Mouse (Mus musculus) liver (tissue): Measurements from ENCODE around the gene Tcp11.

Experiments used
- DNase-seq: peaks from one replicate; pipeline ENCODE4 v3.0.0-alpha.2; 2020; ENCODE audit warnings: mixed read lengths

Tcp11 gene

DNA sequence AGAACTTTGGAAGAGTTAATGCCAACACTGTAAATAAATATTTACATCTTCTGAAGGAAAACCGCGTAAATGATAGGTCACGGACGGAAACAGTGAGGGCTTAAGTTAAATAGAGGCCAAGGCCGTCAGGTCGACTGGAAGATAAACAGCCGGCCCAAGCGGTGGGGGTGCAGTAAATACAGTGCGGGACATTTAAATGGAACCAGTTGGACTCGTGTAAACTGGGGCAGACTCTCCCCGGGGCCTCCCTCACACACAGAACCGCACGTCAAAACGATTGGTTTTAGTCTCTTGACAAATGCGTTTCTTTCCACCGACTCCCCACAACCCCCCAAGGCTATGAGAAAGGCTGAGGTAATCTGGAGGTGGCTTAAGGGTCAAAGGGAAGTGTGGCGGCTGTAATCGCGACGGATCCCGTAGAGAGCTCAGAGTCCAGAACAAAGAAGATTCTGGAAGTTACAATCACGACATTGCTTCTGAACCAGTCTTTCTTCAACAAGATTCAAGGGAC, 4.0 kb upstream of the Tcp11 start:
- no peak for DNase-seq

DNA sequence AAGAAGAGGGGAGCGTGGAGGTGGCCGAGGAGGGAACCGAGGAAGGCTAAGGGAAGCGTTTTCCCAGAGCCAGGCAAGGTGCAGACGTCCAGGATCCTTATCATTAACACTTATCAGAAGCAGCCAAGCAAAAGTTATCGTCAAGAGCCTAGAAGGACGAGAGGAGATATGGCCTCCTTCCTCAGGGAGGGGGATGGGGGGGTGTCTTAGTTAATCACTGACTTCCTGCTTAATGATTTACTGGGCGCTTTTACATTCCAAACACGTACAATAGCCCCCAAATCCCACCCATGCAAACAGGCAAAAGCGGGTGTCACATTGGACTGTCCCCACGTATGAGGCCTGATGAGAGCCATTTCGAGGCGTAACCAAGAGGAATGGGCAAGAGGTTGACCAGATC, 2.4 kb upstream of the Tcp11 start:
- no peak for DNase-seq

DNA sequence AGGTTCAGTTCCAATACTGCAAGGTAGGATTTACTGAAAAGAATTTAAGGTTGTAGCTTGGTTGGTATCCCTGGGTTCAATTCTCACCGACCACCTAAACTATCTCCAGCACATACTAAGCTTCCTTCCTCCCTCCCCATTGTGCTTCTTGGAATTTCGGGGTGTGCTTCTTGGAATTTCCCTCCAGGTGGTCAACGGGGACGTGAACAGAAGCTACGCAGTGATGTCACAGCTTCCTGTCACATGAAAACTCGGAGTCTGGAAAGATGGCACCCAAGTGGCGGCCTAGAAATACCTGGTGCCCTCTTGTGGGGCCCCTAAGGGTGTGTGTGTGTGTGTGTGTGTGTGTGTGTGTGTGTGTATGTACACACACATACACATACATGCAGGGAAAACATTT, 1.4 kb upstream of the Tcp11 start:
- no peak for DNase-seq

DNA sequence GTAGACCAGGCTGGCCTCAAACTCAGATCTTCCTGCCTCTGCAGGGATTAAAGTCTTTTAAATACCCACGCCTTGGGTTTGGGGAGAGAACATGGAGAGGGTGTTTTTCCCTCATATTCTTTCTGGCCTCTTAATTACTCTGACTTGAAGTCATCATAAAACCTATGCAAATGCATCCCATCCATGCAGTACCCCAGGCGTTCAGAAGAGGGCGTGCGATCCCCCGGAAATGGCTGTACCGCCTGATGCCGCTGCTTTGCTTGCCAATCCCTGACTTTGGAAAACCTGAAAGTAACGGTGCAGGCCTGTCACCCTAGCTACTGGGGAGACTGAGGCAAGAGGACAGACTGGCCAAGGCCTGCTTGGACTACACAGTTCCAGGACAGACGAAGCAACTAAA, 946 bp upstream of the Tcp11 start:
- no peak for DNase-seq

DNA sequence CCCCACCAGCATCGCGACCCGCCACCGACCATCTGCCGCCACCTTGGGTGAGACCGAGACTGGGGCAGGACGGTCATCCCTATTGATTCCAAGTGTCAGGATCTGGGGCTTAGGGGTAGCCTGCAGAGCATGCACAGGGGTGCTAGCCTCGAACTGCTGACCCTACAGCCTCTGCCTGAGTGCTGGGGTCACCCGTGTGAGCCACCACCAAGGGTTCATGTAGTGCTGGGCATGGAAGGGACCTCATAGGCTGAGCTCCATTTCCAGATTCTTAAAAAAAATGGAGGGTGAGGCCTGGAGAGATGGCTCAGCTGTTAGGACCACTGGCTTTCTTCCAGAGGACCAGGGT, 352 bp upstream of the Tcp11 start:
- DNase-seq, result no peak

DNA sequence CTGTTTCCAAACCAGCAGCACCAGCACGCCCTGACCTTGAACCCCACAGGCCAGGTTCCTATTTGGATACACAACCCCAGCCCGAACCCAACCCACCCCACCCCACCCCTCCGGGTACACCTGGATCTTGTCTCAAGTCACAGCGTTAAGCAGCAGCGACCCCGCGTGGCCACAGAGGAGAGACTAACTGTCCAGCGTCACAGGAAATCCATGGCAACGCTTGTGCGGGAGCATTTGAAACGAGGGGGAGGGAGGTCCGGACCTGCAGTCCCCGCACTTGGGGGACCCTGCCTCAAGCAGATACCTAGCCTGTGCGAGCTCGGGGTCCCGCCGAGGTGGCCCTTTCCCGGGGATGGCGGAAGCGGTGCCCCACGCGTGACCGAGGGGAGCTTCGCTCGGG, 821 bp downstream of the Tcp11 start:
- DNase-seq, result peak; percentile 86

DNA sequence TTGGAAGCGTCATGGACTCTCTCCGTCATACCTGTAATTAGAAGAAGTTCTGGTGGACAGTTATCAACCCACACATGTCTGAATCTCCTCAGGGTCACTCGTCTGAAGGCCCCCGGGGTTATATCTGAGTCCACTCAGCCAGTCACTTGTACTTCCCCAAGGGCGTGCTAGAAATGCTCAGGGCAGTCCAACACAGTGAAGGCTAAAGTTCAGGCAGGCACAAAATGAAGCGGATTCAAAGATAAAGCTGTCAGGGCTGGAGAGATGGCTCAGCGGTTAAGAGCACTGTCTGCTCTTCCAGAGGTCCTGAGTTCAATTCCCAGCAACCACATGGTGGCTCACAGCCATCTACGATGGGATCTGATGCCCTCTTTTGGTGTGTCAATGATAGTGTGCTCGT, 2.4 kb downstream of the Tcp11 start:
- no peak for DNase-seq

DNA sequence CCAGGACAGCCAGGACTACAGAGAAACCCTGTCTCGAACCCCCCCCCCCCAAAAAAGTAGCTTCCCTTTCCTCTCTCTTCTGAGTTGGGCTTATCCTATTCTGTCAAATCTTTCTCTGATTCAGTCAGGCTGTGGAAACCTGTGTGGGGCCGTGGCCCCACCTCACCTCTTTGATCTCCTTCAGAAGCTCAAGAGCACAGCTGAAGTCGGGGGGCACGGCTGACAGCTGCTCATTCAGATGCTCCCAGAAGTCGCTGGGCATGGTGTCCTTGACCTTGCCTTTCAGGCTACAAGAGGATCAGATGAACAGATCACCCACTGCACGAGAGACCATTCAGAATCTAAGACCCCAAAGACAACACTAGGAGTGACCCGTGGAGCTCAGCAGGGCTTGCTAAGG, 6.0 kb downstream of the Tcp11 start:
- DNase-seq, result no peak

DNA sequence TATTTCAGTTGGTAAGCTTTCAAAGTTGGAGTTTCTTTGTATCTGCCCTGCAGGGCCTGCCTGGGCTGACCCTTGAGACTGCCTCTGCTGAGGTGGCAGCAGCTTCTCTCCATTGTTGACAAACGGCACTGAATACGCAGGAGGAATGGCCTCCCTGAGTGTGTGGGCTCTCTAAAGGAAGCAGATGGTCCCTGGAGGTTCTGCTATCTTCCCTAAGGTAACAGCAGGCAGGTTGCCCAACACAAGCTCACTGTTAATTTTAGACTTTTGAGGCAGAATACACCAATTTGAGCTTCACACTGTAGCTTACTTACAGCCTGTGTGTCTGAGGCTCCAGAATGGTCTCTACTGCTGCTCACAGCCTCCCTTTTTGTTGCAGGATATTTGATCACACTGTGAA, 7.7 kb downstream of the Tcp11 start:
- no peak for DNase-seq

DNA sequence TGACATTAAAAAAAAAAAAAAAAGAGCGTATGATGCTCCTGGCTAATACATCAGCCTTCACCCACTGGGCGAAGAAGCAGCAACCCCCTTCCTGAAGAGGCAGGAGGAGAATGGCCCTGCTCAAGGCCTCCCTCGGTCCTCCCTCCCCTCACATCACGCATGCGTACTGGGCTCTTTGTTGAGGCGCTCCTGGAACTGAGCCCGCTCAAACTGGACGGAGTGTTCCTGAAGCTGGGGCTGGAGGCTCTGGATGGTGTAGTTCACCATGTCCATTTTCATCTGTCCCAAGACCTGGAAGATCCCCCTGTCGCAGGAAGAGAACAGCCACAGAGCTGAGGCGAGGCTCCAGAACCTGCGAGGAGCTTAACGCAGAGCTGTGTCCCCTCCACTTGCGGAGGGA, 10.2 kb downstream of the Tcp11 start:
- no peak for DNase-seq

DNA sequence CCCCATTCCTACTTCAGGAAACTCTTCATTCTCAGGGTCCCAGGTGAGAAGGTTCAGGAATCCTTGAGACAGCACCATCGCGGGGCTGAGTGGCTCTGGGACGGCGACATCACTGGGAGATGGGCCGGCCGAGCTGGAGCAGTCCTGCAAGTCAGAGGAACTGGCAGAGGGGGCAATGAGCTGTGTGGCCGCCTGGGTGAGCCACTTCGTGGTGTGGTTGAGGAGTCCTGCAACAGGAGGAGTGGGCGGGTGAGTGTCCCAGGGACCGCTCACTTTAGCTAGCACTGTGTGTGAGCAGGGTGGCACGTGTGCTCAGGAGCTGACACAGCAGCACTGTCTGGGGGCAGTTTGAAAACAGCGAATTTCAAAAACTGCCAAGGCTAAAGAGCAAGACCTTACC, 11.0 kb downstream of the Tcp11 start:
- DNase-seq, result no peak

DNA sequence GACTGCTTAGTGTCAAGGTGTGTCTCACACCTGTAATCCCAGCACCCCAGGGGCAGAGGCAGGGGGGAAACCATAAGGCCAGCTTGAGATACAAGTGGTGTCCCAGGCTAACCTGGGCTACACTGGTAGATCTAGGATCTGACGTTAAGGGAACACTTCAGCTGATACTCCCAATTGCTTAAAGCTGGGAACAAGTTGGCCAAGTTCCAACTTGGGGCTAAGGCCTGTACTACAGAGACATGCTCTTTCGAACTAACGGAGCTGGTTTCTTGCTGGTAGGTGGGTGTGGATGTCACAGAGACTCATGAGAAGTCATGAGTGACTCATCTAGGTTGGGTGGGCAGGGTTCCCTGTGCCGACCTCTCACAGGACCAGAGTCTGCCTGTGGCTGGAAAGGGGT, 13.1 kb downstream of the Tcp11 start:
- DNase-seq, result no peak

DNA sequence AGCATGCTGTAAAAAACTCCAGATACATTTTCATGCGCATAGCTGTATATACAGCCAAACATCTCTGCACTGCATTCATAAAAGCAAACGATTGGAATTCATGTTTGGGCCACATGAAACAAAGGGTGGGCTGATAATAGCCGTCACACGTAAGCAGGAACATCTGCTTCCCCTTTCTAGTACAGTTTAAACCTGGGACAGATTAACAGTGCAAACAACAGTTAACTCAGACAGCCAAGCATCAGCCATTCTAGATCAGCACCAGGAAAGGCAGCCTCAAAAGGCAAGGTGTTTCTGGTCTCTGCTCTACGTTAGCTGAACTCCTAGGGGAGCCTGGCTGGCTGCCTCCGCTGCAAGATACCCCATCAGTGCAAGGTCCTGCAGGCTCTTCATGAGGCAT, 17.3 kb downstream of the Tcp11 start:
- DNase-seq, result no peak

DNA sequence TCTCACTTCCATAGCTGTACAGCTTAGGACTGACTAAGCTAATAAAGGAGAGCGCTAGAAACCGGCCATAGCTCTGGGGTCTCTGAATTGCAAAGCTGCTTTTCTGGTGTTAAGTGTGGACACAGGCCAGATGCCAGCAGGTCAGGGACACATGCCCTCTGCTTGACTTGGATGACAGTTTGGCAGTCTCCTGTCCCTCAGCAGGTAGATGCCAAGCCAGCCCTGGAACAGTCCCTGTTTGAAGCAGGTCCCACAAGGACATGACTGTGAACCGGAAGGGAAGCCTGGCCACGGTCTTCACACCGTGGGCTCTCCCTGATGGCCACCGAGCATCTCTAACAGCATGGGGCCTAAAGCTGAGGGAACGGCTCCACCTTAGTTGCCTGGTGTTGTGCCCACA, 17.7 kb downstream of the Tcp11 start:
- no peak for DNase-seq

DNA sequence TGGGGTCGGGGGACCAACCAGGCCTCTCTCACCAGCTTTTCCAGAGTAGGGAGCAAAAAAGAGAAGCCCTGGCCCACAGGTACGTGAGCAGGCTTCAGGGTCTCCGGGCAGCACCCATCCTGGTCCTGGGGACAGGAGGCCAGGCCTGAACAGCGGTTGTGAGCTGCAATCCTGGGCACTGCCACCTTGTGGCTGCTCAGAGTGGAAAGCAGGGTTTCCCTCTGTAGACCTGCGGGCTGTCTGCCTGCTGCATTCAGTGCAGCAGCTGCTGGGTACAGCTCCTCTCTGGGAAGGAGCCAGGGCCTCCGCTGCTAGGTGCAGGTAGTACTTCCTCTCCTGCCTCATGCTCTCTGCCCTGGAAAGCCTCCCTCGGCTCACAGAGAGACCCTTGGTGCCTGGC, 19.0 kb downstream of the Tcp11 start:
- DNase-seq, result no peak

DNA sequence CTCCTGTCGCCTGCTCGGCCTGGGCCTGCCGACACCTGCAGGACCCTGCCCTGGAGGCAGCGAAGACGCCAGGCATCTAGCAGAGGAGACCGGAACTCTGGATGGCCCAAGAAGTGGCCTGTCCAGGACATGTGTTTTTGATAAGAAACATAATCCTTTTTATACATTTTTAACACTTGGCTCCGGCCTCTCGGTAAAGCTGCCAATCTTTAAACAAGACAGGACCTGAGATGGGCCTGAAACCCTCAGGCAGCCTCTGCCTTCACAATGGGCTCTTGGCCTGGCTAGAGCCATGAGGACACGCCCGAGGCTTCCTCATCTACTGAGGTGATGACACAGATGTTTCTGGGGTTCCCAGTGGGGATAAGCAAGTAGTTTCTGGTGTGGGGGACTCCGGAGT, 19.8 kb downstream of the Tcp11 start:
- DNase-seq, result no peak

DNA sequence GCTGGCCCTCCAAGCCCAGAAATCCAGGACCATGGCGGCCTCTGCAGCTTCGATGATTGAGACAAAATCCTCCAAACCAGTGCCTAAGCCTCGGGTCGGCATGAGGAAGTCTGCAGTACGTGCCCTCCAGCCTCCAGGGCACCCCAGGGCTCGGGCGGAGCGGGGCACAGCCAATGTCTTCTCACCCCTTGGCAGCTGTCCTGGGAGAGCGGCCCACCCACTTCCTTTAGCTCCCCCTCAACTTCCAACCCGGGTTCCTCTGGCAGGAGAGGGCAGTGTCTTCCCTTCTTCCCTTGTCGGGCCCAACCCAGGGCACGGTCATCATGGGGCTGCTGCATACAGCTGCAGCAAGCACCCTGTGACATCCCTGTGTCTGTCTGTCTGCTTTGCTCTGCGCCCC, 22.1 kb downstream of the Tcp11 start:
- no peak for DNase-seq

DNA sequence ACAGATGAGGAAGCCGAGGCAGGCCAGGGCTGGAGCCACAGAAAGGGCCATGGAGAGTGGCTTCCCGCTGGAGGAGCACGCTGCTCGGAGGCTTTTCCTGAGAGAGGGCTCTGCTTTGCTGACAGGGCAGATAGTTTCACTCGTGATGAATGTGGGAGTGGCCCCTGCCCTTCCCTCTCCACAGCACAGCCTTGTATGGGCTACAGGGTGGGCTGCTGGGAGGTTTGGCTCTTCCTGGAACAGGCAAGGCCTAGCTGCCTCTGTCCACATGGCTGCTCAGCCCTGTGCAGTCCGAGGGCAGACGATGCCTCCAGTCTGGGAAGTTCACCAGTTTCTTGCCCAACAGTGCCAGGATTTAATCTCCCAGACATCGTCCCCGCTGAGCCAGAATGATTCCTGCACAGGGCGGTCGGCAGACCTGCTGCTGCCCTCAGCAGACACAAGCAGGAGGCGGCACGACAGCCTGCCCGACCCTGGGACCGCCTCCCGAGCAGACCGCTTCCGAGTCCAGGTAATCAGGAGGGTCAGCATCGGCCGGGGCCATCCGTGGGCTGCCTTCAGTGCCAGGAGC, 28.1 kb downstream of the Tcp11 start:
- no peak for DNase-seq

DNA sequence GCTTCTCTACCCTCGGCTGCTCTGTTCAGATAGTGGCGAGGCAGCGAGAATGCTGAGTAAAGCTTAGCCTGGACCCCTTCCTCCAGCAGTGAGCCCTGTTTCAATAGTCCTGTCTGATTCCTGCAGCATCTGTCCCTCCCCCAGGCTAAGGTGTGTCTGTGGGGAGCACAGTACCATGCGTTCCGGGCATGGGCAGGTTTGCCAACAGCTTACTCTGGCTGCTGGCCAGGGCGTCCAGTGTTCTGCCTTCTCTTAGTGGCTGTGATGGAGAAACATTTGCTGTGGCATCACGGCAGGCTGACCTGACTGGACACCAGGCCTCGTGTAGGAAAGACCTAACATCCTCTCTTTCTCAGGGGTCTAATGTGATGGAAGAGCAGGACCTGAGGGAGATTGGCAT, 30.2 kb downstream of the Tcp11 start:
- DNase-seq, result no peak

DNA sequence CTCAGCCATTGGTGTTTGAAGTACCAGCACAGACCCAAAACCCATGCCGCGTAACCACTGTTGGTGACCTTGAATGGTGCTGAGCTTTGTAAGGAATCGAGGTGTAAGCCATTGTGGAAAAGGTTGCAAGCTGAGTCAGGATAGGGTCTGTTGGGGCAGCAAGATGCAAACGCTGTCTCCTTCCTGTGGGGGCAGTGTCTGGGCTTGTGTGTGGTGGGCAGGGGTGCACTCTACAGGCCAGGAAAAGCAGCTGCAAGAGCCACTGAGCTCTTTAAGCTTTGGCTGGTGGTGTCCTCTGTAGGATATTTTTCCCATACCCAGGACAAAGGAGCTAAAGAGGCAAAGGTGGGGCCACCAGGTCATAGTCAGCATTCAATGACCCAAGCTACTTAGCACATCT, 32.0 kb downstream of the Tcp11 start:
- peak; percentile 55 for DNase-seq

DNA sequence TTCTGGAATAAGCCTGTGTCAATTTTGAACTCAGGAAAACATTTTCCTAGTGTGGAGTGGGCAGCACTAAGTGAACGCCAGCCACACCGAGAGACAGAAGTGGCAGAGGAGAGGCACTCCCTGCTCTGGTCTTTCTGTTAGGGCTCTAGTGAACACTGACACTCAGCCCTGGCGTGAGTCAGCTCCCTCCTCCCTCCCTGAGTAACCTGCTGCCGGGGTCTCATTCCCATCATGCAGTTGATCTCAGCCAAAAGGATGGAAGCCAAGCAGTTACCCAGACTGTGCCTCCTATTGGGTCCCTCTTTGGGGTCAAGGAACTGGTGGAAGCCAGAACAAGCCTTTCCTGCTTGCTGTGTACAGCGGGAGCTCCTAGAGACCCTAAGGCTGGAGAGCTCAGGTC, 32.9 kb downstream of the Tcp11 start:
- DNase-seq, result no peak

DNA sequence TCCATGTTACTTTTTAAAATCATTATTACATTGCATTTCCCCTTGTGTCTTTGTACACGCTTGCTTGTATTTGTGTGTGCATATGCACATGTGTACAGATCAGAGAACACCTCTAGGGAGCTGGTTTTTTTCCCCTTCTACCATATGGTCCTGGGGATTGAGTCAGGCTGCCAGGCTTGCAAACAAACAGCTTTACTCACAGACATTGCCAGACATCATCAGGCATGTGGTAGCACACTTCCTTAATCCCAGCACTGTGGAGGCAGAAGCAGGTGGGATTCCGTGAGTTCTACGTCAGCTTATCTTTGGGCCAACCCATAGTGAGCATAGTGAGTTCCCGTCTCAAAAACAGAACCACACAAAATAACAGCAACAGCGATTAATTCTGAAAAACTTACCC, 33.4 kb downstream of the Tcp11 start:
- DNase-seq, result no peak

DNA sequence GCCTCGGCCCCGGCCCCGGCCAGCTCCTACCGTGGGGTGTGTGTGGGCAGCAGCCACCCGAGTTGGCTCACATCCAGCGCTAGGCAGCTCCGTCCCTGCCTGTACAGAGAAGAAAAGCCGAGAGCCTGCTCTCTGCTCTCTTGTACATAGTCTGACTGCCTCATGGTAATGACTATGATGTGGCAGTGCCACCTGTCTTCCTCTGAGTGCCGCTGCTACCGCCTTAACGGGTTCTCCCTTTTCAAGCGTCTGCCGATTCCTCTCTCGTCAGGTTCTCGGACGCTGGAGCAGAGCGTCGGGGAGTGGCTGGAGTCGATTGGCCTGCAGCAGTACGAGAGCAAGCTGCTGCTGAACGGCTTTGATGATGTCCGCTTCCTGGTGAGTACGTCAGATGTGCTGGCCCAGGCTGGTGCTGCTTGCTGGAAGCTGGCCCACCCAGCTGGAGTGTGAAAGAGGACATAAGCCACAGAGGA, 38.1 kb downstream of the Tcp11 start:
- DNase-seq, result no peak

DNA sequence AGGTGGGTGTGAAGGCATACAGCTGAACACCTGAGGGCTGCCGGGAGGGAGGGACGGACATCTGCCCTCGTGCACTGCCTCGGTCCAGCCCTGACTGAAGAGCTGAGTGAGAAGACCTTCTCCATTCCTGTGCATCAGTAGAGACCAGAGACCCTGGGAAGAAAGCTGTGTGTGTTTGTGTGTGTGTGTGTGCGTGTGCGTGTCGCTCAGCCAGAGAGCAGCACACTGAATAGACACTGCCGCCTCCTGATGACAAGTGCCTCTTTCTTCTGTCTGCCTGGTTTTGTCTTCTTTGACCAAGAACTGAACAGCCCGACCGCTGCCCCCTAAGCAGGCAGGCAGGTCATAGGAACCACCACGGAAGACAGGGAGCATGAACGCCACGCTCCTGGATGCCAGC, 39.1 kb downstream of the Tcp11 start:
- no peak for DNase-seq

DNA sequence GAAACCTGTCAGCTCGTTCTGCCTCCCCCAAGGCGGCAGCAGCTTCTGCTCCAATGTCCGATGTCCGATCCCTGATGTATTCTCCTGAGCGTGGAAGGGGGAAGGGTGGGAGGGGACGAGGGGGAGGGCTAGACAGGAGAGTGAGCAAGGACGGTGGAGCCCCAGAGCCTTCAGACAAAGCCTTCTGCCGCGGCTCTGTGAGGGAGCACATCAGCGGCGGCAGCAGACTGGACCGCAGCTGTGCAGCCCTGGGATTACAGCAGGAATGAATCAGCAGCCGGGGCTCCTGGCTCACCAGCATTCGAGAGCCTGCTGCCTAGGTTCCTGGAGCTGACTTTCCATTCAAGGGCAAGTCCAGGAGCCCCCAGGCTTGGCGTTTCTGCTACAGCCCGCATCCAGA, 39.8 kb downstream of the Tcp11 start:
- peak; percentile 23 for DNase-seq
